Mouse (Mus musculus) brain, adult 2 months (tissue): Measurements from ENCODE around the gene Dnajc4.

ENCODE experiments used
- DNase-seq: peaks from one replicate; pipeline ENCODE4 v3.0.0; 2011; ENCODE audit warnings: low read depth, low spot score

Gene Dnajc4

GRCm38 (mm10) chr19:6948186-6948585, 44.2 kb downstream of the Dnajc4 start:
- DNase-seq: peak; percentile 92

GRCm38 (mm10) chr19:6947742-6948141, 44.6 kb downstream of the Dnajc4 start:
- no peak for DNase-seq

GRCm38 (mm10) chr19:6943709-6944108, 48.7 kb downstream of the Dnajc4 start:
- no peak for DNase-seq

- no peak for DNase-seq
Measured at GRCm38 (mm10) chr19:6942764-6943163, 49.6 kb downstream of the Dnajc4 start.

GRCm38 (mm10) chr19:6942249-6942691, 50.1 kb downstream of the Dnajc4 start, which contains the start of gene Gpr137:
Gpr137 (minus strand) TSS chr19:6942480.
- DNase-seq: peak; percentile 97

GRCm38 (mm10) chr19:6941372-6942248, 50.8 kb downstream of the Dnajc4 start, which contains the start of gene Bad:
Bad (plus strand) TSS chr19:6941861.
- peak; percentile 96 for DNase-seq

GRCm38 (mm10) chr19:6940396-6941351, 51.7 kb downstream of the Dnajc4 start:
- no peak for DNase-seq

GRCm38 (mm10) chr19:6939106-6940002, 53.0 kb downstream of the Dnajc4 start:
- peak; percentile 41 for DNase-seq
